Mouse (Mus musculus): ENCODE results near the gene Nupl1. TPM values are rescaled to one million over a fixed set of nuclear protein-coding genes. Genes with fewer than 3 reads are reported as not detected.

The Nupl1 gene
- total and polyA plus RNA-seq, 3 experiments, result not detected

- Histone ChIP-seq H3K27ac (ENCODE audit: insufficient read depth, low read depth) (no peak overlapping the region), H3K36me3 (replicated peaks in 1 of 2; ENCODE audit: control insufficient read depth in 1 of 2, insufficient read depth in 1 of 2, low read length in 1 of 2) (no peaks in the 10 kb centered on the region), H3K9ac (ENCODE audit: insufficient read depth, low read depth) (no peak overlapping the region), H3K27me3 (replicated peaks) (no peaks in the 10 kb centered on the region), H3K9me3 (replicated peaks; ENCODE audit: low read length) (peaks cover 4% of the 10 kb centered on the region), H3K4me3 (replicated peaks in 1 of 3; ENCODE audit: low read depth in 2 of 3, low read length in 2 of 3, poor library complexity in 1 of 3) (no peak overlapping the region), H3K79me2 (replicated peaks; ENCODE audit: control insufficient read depth, extremely low read depth, insufficient read depth, poor library complexity, severe bottlenecking) (no peaks in the 10 kb centered on the region), H3K4me2 (ENCODE audit: insufficient read depth, low read depth, poor library complexity, severe bottlenecking) (no peak overlapping the region), H3K4me1 (ENCODE audit: control insufficient read depth in 1 of 2, insufficient read depth in 2 of 2) (no peaks in the 10 kb centered on the region)
- TF ChIP-seq MAZ (IDR thresholded peaks at IDR 0.05; ENCODE audit: low read depth, low read length), result no peak
- TF ChIP-seq SMC3 (IDR thresholded peaks at IDR 0.05; ENCODE audit: low read depth, low read length), result no peak
- no peak for TF ChIP-seq KAT2A (IDR thresholded peaks at IDR 0.05; ENCODE audit: insufficient replicate concordance, low read length)
- no peak for TF ChIP-seq ETS1 (conservative IDR thresholded peaks at IDR 0.05; ENCODE audit: low read depth, low read length)
- TF ChIP-seq TCF12 (IDR thresholded peaks at IDR 0.05; ENCODE audit: low read depth, low read length), result no peak
- no peak for TF ChIP-seq RCOR1 (conservative IDR thresholded peaks at IDR 0.05; ENCODE audit: low read depth, low read length)
- no peak for TF ChIP-seq NELFE (IDR thresholded peaks at IDR 0.05; ENCODE audit: low read depth, low read length)
- no peak for TF ChIP-seq CHD1 (IDR thresholded peaks at IDR 0.05; ENCODE audit: low read depth, low read length)
- TF ChIP-seq MAX (IDR thresholded peaks at IDR 0.05; ENCODE audit: low read length), result no peak
- TF ChIP-seq USF1 (IDR thresholded peaks at IDR 0.05; ENCODE audit: low read depth, low read length), result no peak
- TF ChIP-seq POLR2A (IDR thresholded peaks at IDR 0.05; ENCODE audit: low read depth, low read length), result no peak
- no peak for TF ChIP-seq MEF2A (IDR thresholded peaks at IDR 0.05; ENCODE audit: borderline replicate concordance, low read depth, low read length)
- TF ChIP-seq ZC3H11A (IDR thresholded peaks at IDR 0.05; ENCODE audit: low read depth, low read length), result no peak
- TF ChIP-seq ZMIZ1 (IDR thresholded peaks at IDR 0.05; ENCODE audit: low read depth, low read length), result no peak
- no peak for TF ChIP-seq POLR2AphosphoS2 (IDR thresholded peaks at IDR 0.05; ENCODE audit: low read depth, low read length)
- TF ChIP-seq ELF1 (IDR thresholded peaks at IDR 0.05; ENCODE audit: low read depth, low read length), result no peak
- TF ChIP-seq GABPA (IDR thresholded peaks at IDR 0.05; ENCODE audit: insufficient replicate concordance, low read depth, low read length), result no peak
- TF ChIP-seq TBP (conservative IDR thresholded peaks at IDR 0.05; ENCODE audit: low read depth, low read length), result no peak
- TF ChIP-seq MYC (IDR thresholded peaks at IDR 0.05; ENCODE audit: low read depth, low read length), result no peak
- no peak for TF ChIP-seq USF2 (conservative IDR thresholded peaks at IDR 0.05; ENCODE audit: low read depth, low read length)
- dilution Hi-C loops (cut with MboI; ENCODE audit: extremely low pct_ligation_motif_present, extremely low pct_unique_long_range_greater_than_20kb, low sequenced_read_pairs), result no loop called here
- no peak for DNase-seq (ENCODE audit: extremely low read depth)
- in situ Hi-C loops (cut with MboI; ENCODE audit: low pct_ligation_motif_present, low pct_unique_long_range_greater_than_20kb, low sequenced_read_pairs), result loop anchor here (10.0 kb wide), 1 partner anchor 91 kb away; no protein-coding TSS in a partner anchor
These were observed 55.2 kb downstream of the Nupl1 start for GRCm38 (mm10) chr14:60195999-60196398.

- Histone ChIP-seq H3K27ac (ENCODE audit: insufficient read depth, low read depth) (no peak overlapping the region), H3K4me2 (ENCODE audit: insufficient read depth, low read depth, poor library complexity, severe bottlenecking) (no peak overlapping the region), H3K9ac (ENCODE audit: insufficient read depth, low read depth) (no peak overlapping the region), H3K4me3 (replicated peaks in 1 of 3; ENCODE audit: low read depth in 2 of 3, low read length in 2 of 3, poor library complexity in 1 of 3) (no peak overlapping the region), H3K36me3 (replicated peaks in 1 of 2; ENCODE audit: control insufficient read depth in 1 of 2, insufficient read depth in 1 of 2, low read length in 1 of 2) (no peaks in the 10 kb centered on the region), H3K9me3 (replicated peaks; ENCODE audit: low read length) (peaks cover 6% of the 10 kb centered on the region), H3K4me1 (ENCODE audit: control insufficient read depth in 1 of 2, insufficient read depth in 2 of 2) (peaks cover 0 to 3% of the 10 kb centered on the region in 2 experiments; a peak in 2 of 4 replicates), H3K27me3 (replicated peaks) (no peaks in the 10 kb centered on the region), H3K79me2 (replicated peaks; ENCODE audit: control insufficient read depth, extremely low read depth, insufficient read depth, poor library complexity, severe bottlenecking) (no peaks in the 10 kb centered on the region)
- dilution Hi-C loops (cut with MboI; ENCODE audit: extremely low pct_ligation_motif_present, extremely low pct_unique_long_range_greater_than_20kb, low sequenced_read_pairs) (no loop called here), in situ Hi-C loops (cut with MboI; ENCODE audit: low pct_ligation_motif_present, low pct_unique_long_range_greater_than_20kb, low sequenced_read_pairs) (loop anchor here (10.0 kb wide), 1 partner anchor 90 kb away; no protein-coding TSS in a partner anchor)
- no peak for DNase-seq (ENCODE audit: extremely low read depth)
- TF ChIP-seq MAFK (IDR thresholded peaks at IDR 0.05; ENCODE audit: insufficient replicate concordance, low read length) (no peak), TBP (conservative IDR thresholded peaks at IDR 0.05; ENCODE audit: low read depth, low read length) (no peak), ZMIZ1 (IDR thresholded peaks at IDR 0.05; ENCODE audit: low read depth, low read length) (no peak), PAX5 (IDR thresholded peaks at IDR 0.05; ENCODE audit: low read length) (no peak), SIN3A (IDR thresholded peaks at IDR 0.05; ENCODE audit: low read length) (no peak), JUND (conservative IDR thresholded peaks at IDR 0.05; ENCODE audit: low read depth, low read length) (no peak), MXI1 (IDR thresholded peaks at IDR 0.05; ENCODE audit: low read depth, low read length) (no peak), HCFC1 (IDR thresholded peaks at IDR 0.05; ENCODE audit: low read depth, low read length) (no peak), POLR2A (IDR thresholded peaks at IDR 0.05; ENCODE audit: low read depth, low read length) (no peak), USF2 (conservative IDR thresholded peaks at IDR 0.05; ENCODE audit: low read depth, low read length) (no peak), NRF1 (IDR thresholded peaks at IDR 0.05; ENCODE audit: low read depth, low read length) (no peak), UBTF (IDR thresholded peaks at IDR 0.05; ENCODE audit: low read depth, low read length) (no peak), USF1 (IDR thresholded peaks at IDR 0.05; ENCODE audit: low read depth, low read length) (no peak), ZC3H11A (IDR thresholded peaks at IDR 0.05; ENCODE audit: low read depth, low read length) (no peak), IRF4 (IDR thresholded peaks at IDR 0.05; ENCODE audit: low read depth, low read length) (no peak), CHD1 (IDR thresholded peaks at IDR 0.05; ENCODE audit: low read depth, low read length) (no peak)
These were observed 56.6 kb downstream of the Nupl1 start for GRCm38 (mm10) chr14:60194606-60195005.
